Mouse (Mus musculus): ENCODE data around the gene Celf6. TPM values are rescaled to one million over a fixed set of nuclear protein-coding genes. Genes with fewer than 3 reads are reported as not detected.

The Celf6 gene
- total RNA-seq, 2 experiments from 2014 or later = not detected

Other genes with a start within 250 kb of the Celf6 start
- 5.9 TPM in 1 of 2 replicates, not detected in the other for gene Bbs4, start 224.4 kb upstream of the Celf6 start, total RNA-seq (2015; ENCODE audit: low replicate concordance)
- gene Bbs4, start 224.4 kb upstream of the Celf6 start, total RNA-seq (2017; ENCODE audit: low replicate concordance) = 0.45 and 0.64 TPM in 2 replicates
- 59.1 and 63.7 TPM in 2 replicates for gene Arih1, start 91.3 kb upstream of the Celf6 start, total RNA-seq (2015; ENCODE audit: low replicate concordance)
- gene Arih1, start 91.3 kb upstream of the Celf6 start, total RNA-seq (2017; ENCODE audit: low replicate concordance) = 88.5 and 98.1 TPM in 2 replicates
- gene Hexa, start 38.4 kb upstream of the Celf6 start, total RNA-seq (2015; ENCODE audit: low replicate concordance) = 19.7 and 23.4 TPM in 2 replicates
- 24.5 and 28.0 TPM in 2 replicates for gene Hexa, start 38.4 kb upstream of the Celf6 start, total RNA-seq (2017; ENCODE audit: low replicate concordance)
- gene Tmem202, start 38.1 kb upstream of the Celf6 start, total RNA-seq (2015; ENCODE audit: low replicate concordance) = 3.6 TPM in 1 of 2 replicates, not detected in the other
- not detected in 2 replicates for gene Tmem202, start 38.1 kb upstream of the Celf6 start, total RNA-seq (2017; ENCODE audit: low replicate concordance)
- gene Parp6, start 39.4 kb downstream of the Celf6 start, total RNA-seq (2015; ENCODE audit: low replicate concordance) = 15.1 and 18.0 TPM in 2 replicates
- 0.90 and 3.3 TPM in 2 replicates for gene Parp6, start 39.4 kb downstream of the Celf6 start, total RNA-seq (2017; ENCODE audit: low replicate concordance)
- gene Pkm, start 78.5 kb downstream of the Celf6 start, total RNA-seq (2015; ENCODE audit: low replicate concordance) = 26.4 and 30.6 TPM in 2 replicates
- 75.0 and 81.4 TPM in 2 replicates for gene Pkm, start 78.5 kb downstream of the Celf6 start, total RNA-seq (2017; ENCODE audit: low replicate concordance)
- not detected in 2 replicates for gene Gramd2, start 102.2 kb downstream of the Celf6 start, total RNA-seq (2015; ENCODE audit: low replicate concordance)
- 0.13 TPM in 1 of 2 replicates, not detected in the other for gene Gramd2, start 102.2 kb downstream of the Celf6 start, total RNA-seq (2017; ENCODE audit: low replicate concordance)
- gene Senp8, start 172.8 kb downstream of the Celf6 start, total RNA-seq (2015; ENCODE audit: low replicate concordance) = 0.36 and 3.8 TPM in 2 replicates
- gene Senp8, start 172.8 kb downstream of the Celf6 start, total RNA-seq (2017; ENCODE audit: low replicate concordance) = 0.77 and 5.5 TPM in 2 replicates
- 37.3 and 39.6 TPM in 2 replicates for gene Myo9a, start 173.0 kb downstream of the Celf6 start, total RNA-seq (2015; ENCODE audit: low replicate concordance)
- 38.5 and 40.3 TPM in 2 replicates for gene Myo9a, start 173.0 kb downstream of the Celf6 start, total RNA-seq (2017; ENCODE audit: low replicate concordance)